Mouse (Mus musculus): ENCODE data around the gene Gm45837. TPM values are rescaled to one million over a fixed set of nuclear protein-coding genes. Genes with fewer than 3 reads are reported as not detected.

The Gm45837 gene
- total RNA-seq (2012; rRNA removed) (not detected in 2 replicates), polyA plus RNA-seq (2012; ENCODE audit: insufficient read depth in 1 of 2, insufficient read length in 2 of 2, low read depth in 1 of 2, low replicate concordance in 2 of 2, missing spikeins in 1 of 2) (1 to 10 TPM in 1 of 2 experiments, not detected in 1; 1.2 TPM)

- peaks cover 3 to 10% of the 10 kb centered on the region in 2 experiments; a peak in 3 of 4 replicates for H3K4me1 ChIP-seq (ENCODE audit: control insufficient read depth in 1 of 2, insufficient read depth in 2 of 2, low read length in 2 of 2)
- no peaks in the 10 kb centered on the region for H3K9me3 ChIP-seq (replicated peaks; ENCODE audit: insufficient read depth, low read length)
- H3K27ac ChIP-seq (ENCODE audit: control insufficient read depth, low read depth, low read length): no peak within 1 kb of the TSS
- no peak within 1 kb of the TSS for H3K9ac ChIP-seq (ENCODE audit: control insufficient read depth, low read depth, low read length, poor library complexity, severe bottlenecking)
- H3K36me3 ChIP-seq (ENCODE audit: control insufficient read depth in 1 of 2, insufficient read depth in 2 of 2, low read length in 2 of 2): peaks cover 0 to 3% of the 10 kb centered on the region in 2 experiments; a peak in 2 of 4 replicates
- H3K4me3 ChIP-seq (ENCODE audit: control insufficient read depth in 1 of 2, insufficient read depth in 1 of 2, low read depth in 2 of 2, low read length in 2 of 2): no peak within 1 kb of the TSS
- no peaks in the 10 kb centered on the region for H3K27me3 ChIP-seq (ENCODE audit: control insufficient read depth in 1 of 2, insufficient read depth in 2 of 2, low read length in 2 of 2)
- DNase-seq (ENCODE audit: low read depth, low spot score): no peak
- TF ChIP-seq MAZ (IDR thresholded peaks at IDR 0.05; ENCODE audit: low read depth, low read length): no peak
- no peak for TF ChIP-seq POLR2A (IDR thresholded peaks at IDR 0.05; ENCODE audit: control insufficient read depth in 1 of 2, insufficient read depth in 1 of 2, low read depth in 1 of 2, low read length in 2 of 2, poor library complexity in 1 of 2)
- TF ChIP-seq MYC (IDR thresholded peaks at IDR 0.05; ENCODE audit: low read depth, low read length): no peak
- no peak for TF ChIP-seq MXI1 (IDR thresholded peaks at IDR 0.05; ENCODE audit: low read depth, low read length)
- TF ChIP-seq KAT2A (conservative IDR thresholded peaks at IDR 0.05; ENCODE audit: low read depth, low read length): no peak
- no peak for TF ChIP-seq BHLHE40 (IDR thresholded peaks at IDR 0.05; ENCODE audit: borderline replicate concordance, low read depth, low read length)
- TF ChIP-seq E2F4 (IDR thresholded peaks at IDR 0.05; ENCODE audit: borderline replicate concordance, low read depth, low read length): no peak
- no peak for TF ChIP-seq TBP (IDR thresholded peaks at IDR 0.05; ENCODE audit: low read depth, low read length)
- no peak for TF ChIP-seq JUND (IDR thresholded peaks at IDR 0.05; ENCODE audit: low read depth, low read length)
- TF ChIP-seq ETS1 (IDR thresholded peaks at IDR 0.05; ENCODE audit: low read depth, low read length): no peak
- TF ChIP-seq CHD2 (IDR thresholded peaks at IDR 0.05; ENCODE audit: low read length): no peak
- TF ChIP-seq MAFK (IDR thresholded peaks at IDR 0.05; ENCODE audit: borderline replicate concordance, low read depth, low read length): no peak
- TF ChIP-seq CTCF (IDR thresholded peaks at IDR 0.05 in 2 of 3, conservative IDR thresholded peaks at IDR 0.05 in 1 of 3; ENCODE audit: control insufficient read depth in 1 of 3, insufficient read depth in 1 of 3, low read depth in 2 of 3, low read length in 3 of 3, poor library complexity in 1 of 3, severe bottlenecking in 1 of 3): no peak
- no peak for TF ChIP-seq ZNF384 (IDR thresholded peaks at IDR 0.05; ENCODE audit: low read depth, low read length)
- no peak for TF ChIP-seq ZMIZ1 (IDR thresholded peaks at IDR 0.05; ENCODE audit: low read depth, low read length)
- no peak for TF ChIP-seq TCF12 (IDR thresholded peaks at IDR 0.05; ENCODE audit: low read depth, low read length)
- TF ChIP-seq MYB (IDR thresholded peaks at IDR 0.05; ENCODE audit: low read depth, low read length): no peak
- TF ChIP-seq RCOR1 (IDR thresholded peaks at IDR 0.05; ENCODE audit: low read depth, low read length): no peak
- TF ChIP-seq USF1 (IDR thresholded peaks at IDR 0.05; ENCODE audit: low read depth, low read length): no peak
- no peak for TF ChIP-seq USF2 (IDR thresholded peaks at IDR 0.05; ENCODE audit: borderline replicate concordance in 1 of 2, insufficient read depth in 1 of 2, low read depth in 1 of 2, low read length in 2 of 2)
- no peaks in the 10 kb centered on the region for H3K79me2 ChIP-seq (ENCODE audit: control insufficient read depth, insufficient read depth, low read length, poor library complexity)
These were observed at the start of gene Gm45837 for GRCm38 (mm10) chr7:101410267-101410936. Gene Gm45837, plus strand, starts transcription at chr7:101410886.

Measured in MEL (cell line).